Mouse (Mus musculus): Measurements from ENCODE around the gene Eif2b2. TPM values are rescaled to one million over a fixed set of nuclear protein-coding genes. Genes with fewer than 3 reads are reported as not detected.

Gene Eif2b2
- polyA plus RNA-seq, 1 experiment = 103 TPM

DNA sequence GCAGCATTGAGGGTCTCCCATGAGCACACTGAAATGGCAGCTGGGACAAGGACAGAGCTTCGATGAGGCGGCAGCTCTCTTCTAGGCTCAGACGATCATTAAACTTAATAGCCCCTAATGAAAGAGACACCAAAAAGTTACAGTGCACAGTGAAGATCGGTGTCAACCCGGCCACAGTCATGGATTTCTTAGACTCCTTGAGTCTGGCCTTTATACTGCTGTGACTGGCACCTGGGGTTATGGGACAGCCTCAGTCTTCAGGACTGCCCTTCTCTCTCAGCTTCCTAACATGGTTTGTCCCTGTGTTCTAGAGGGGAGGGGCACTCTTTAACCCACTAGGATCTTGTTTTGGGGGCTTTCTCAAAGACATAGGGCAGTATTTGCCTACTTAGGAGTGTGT is 18.3 kb downstream of the Eif2b2 start:
- TF ChIP-seq POLR2A (IDR thresholded peaks at IDR 0.05; ENCODE audit: low read depth, low read length) (no peak), CTCF (IDR thresholded peaks at IDR 0.05; ENCODE audit: extremely low read depth, insufficient read length, insufficient replicate concordance, low read depth, low read length) (no peak)
- WGBS = 89% methylated on average over 5 of the region's 5 CpGs
- Histone ChIP-seq H3K27me3 (ENCODE audit: control insufficient read depth, insufficient read depth, low read length) (no peaks in the 10 kb centered on the region), H3K36me3 (ENCODE audit: control insufficient read depth, insufficient read depth, low read length) (peaks cover 8% of the 10 kb centered on the region), H3K27ac (ENCODE audit: insufficient read depth, low read depth, low read length) (no peak overlapping the region), H3K4me3 (ENCODE audit: low read depth, low read length) (no peak overlapping the region), H3K4me1 (ENCODE audit: control insufficient read depth, insufficient read depth, insufficient read length, low read length) (no peaks in the 10 kb centered on the region)

DNA sequence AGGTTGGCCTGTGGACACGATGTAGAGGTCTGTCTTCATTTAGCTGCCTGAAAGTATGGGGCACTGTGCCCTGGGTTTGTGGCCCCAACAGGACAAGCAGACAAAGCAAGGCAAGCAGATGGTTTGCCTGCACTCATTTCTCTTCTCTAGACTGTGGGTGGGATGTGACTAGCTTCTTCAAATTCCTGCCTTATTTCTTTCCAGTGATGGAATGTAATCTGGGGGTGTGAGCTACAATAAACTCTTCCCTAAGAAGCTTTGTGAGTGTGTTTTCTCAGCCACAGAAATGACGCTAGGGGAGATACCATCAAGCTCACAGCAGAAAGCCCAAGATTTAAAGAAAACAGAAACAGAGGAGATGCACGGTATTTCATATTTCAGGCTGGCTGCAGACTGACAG is 32.8 kb downstream of the Eif2b2 start:
- Histone ChIP-seq H3K4me1 (ENCODE audit: control insufficient read depth, insufficient read depth, insufficient read length, low read length) (no peaks in the 10 kb centered on the region), H3K27ac (ENCODE audit: insufficient read depth, low read depth, low read length) (no peak overlapping the region), H3K4me3 (ENCODE audit: low read depth, low read length) (no peak overlapping the region), H3K27me3 (ENCODE audit: control insufficient read depth, insufficient read depth, low read length) (no peaks in the 10 kb centered on the region), H3K36me3 (ENCODE audit: control insufficient read depth, insufficient read depth, low read length) (no peaks in the 10 kb centered on the region)
- 91% methylated on average over 3 of the region's 3 CpGs for WGBS
- no peak for TF ChIP-seq CTCF (IDR thresholded peaks at IDR 0.05; ENCODE audit: extremely low read depth, insufficient read length, insufficient replicate concordance, low read depth, low read length)
- TF ChIP-seq POLR2A (IDR thresholded peaks at IDR 0.05; ENCODE audit: low read depth, low read length) = no peak

DNA sequence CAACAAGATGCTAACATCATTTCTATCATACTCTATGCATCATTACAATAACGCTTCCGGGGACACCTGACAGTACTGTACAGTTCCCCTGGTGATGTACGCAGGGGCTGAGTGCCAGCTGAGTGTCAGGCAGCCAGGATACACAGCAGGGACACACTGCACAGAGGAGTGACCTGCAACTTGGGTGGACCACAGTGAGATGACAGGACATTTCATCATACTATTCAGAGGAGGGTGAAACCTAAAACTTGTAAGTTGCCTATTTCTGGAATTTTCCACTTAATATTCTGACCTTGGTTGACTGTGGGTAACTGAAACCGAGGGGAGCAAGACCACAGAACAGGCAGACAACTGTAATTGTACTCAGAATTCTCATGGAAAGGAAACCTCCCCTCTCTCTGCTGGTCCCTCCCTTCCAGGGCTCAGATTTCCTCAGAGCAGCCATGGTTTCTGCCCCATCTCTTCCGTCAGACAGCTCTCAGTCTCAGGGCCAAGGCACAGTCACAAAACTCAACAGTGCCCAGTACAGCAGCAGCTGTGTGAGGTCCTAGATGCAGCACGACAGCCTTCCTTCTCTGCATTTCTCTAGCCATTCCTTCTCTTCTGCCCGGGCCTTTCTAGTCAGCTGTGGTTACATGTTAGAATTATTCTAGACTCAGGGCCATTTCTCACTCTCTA is 36.9 kb downstream of the Eif2b2 start:
- no peaks in the 10 kb centered on the region for H3K4me1 ChIP-seq (ENCODE audit: control insufficient read depth, insufficient read depth, insufficient read length, low read length)
- TF ChIP-seq CTCF (IDR thresholded peaks at IDR 0.05; ENCODE audit: extremely low read depth, insufficient read length, insufficient replicate concordance, low read depth, low read length) = no peak
- H3K4me3 ChIP-seq (ENCODE audit: low read depth, low read length) = no peak overlapping the region
- WGBS = 77% methylated on average over 7 of the region's 7 CpGs
- H3K27me3 ChIP-seq (ENCODE audit: control insufficient read depth, insufficient read depth, low read length) = no peaks in the 10 kb centered on the region
- peaks cover 1% of the 10 kb centered on the region; the same call in 1 of the 2 replicates for H3K36me3 ChIP-seq (ENCODE audit: control insufficient read depth, insufficient read depth, low read length)
- H3K27ac ChIP-seq (ENCODE audit: insufficient read depth, low read depth, low read length) = no peak overlapping the region

DNA sequence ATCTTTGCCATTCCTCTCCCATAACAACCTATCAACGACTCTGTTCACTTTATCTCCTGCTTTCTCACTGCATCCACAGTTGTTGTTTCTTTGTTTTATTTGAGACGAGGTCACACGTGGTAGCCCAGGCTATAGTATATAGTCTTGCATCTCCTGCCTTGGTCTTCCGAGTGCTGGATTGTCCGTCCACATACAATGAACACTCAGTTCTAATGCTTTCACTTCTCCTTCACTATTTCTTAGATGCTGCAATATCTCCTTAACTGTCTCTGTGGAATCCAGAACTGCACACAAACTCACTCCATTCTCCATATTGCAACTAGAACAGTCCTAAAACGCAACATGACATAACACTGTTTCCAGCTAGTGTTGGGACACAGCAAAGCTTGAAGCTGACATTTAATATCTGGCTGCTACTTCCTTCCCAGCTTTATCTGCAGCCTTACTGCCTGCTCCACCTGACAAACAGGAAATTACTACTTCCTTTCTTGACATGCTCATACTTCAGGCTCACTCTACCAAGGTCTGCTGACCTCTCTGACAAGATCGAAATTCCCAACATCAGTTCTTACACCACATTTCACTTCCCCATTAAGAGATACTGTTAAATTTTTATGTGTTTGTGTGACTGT is 37.8 kb downstream of the Eif2b2 start:
- 72% methylated on average over 7 of the region's 7 CpGs for WGBS

DNA sequence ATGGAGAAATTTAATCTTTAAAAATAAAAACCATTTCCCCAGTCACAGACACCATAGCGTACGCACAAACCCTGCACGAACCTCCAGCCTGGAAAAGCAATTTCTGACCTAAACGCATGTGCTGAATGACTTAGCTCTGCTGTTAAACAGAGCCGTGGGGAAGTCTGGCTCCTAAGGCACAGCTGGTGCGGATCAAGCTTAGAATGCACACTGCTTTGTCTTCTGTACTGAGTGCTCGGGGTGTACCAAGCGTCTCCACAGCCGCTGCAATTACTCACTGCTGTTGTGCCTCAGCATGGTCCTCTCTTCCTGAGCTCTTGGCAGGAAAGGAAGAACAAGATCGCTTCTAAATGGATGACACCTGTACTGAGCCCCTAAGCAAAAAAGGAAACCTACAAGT is 43.2 kb downstream of the Eif2b2 start:
- H3K36me3 ChIP-seq (ENCODE audit: control insufficient read depth, insufficient read depth, low read length) = peaks cover 1% of the 10 kb centered on the region; the same call in 1 of the 2 replicates
- no peak overlapping the region for H3K27ac ChIP-seq (ENCODE audit: insufficient read depth, low read depth, low read length)
- TF ChIP-seq CTCF (IDR thresholded peaks at IDR 0.05; ENCODE audit: extremely low read depth, insufficient read length, insufficient replicate concordance, low read depth, low read length) = no peak
- TF ChIP-seq POLR2A (IDR thresholded peaks at IDR 0.05; ENCODE audit: low read depth, low read length) = no peak

More for the DNA sequence above, 37.8 kb downstream of the Eif2b2 start:
- H3K4me1 ChIP-seq (ENCODE audit: control insufficient read depth, insufficient read depth, insufficient read length, low read length) = no peaks in the 10 kb centered on the region
- peaks cover 1% of the 10 kb centered on the region; the same call in 1 of the 2 replicates for H3K36me3 ChIP-seq (ENCODE audit: control insufficient read depth, insufficient read depth, low read length)
- H3K4me3 ChIP-seq (ENCODE audit: low read depth, low read length) = no peak overlapping the region
- no peaks in the 10 kb centered on the region for H3K27me3 ChIP-seq (ENCODE audit: control insufficient read depth, insufficient read depth, low read length)
- 0 out of 2 replicates have a peak overlapping the region, but pooled peaks have one; percentile 13 for H3K27ac ChIP-seq (ENCODE audit: insufficient read depth, low read depth, low read length)
- TF ChIP-seq CTCF (IDR thresholded peaks at IDR 0.05; ENCODE audit: extremely low read depth, insufficient read length, insufficient replicate concordance, low read depth, low read length) = no peak
- TF ChIP-seq POLR2A (IDR thresholded peaks at IDR 0.05; ENCODE audit: low read depth, low read length) = no peak

DNA sequence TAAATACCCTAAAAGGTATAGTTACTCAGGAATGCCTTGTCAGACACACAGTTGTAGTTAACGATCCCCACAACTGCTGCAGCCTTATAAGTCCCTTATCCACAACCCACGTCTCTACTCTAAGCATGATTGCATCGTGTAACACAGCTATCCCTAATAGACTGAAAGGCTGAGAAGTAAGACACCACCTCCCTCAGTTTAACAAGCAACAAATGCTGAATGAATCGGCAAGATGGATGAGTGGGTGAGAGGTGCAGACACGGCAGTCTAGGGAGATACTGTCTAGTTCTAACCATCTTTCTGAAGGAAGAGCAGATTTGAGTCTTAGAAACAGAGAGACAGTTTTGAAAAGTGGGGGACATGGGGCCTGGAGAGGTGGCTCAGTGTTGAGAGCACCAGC is 43.9 kb downstream of the Eif2b2 start:
- no peaks in the 10 kb centered on the region for H3K27me3 ChIP-seq (ENCODE audit: control insufficient read depth, insufficient read depth, low read length)
- TF ChIP-seq POLR2A (IDR thresholded peaks at IDR 0.05; ENCODE audit: low read depth, low read length) (no peak), CTCF (IDR thresholded peaks at IDR 0.05; ENCODE audit: extremely low read depth, insufficient read length, insufficient replicate concordance, low read depth, low read length) (no peak)
- no peaks in the 10 kb centered on the region for H3K4me1 ChIP-seq (ENCODE audit: control insufficient read depth, insufficient read depth, insufficient read length, low read length)
- no peak overlapping the region for H3K4me3 ChIP-seq (ENCODE audit: low read depth, low read length)
- peaks cover 1% of the 10 kb centered on the region; the same call in 1 of the 2 replicates for H3K36me3 ChIP-seq (ENCODE audit: control insufficient read depth, insufficient read depth, low read length)
- H3K27ac ChIP-seq (ENCODE audit: insufficient read depth, low read depth, low read length) = no peak overlapping the region
- WGBS = 81% methylated on average over 5 of the region's 5 CpGs

More for the DNA sequence above, 43.2 kb downstream of the Eif2b2 start:
- Histone ChIP-seq H3K27me3 (ENCODE audit: control insufficient read depth, insufficient read depth, low read length) (no peaks in the 10 kb centered on the region), H3K4me1 (ENCODE audit: control insufficient read depth, insufficient read depth, insufficient read length, low read length) (no peaks in the 10 kb centered on the region), H3K4me3 (ENCODE audit: low read depth, low read length) (no peak overlapping the region)
- WGBS = 83% methylated on average over 10 of the region's 10 CpGs

DNA sequence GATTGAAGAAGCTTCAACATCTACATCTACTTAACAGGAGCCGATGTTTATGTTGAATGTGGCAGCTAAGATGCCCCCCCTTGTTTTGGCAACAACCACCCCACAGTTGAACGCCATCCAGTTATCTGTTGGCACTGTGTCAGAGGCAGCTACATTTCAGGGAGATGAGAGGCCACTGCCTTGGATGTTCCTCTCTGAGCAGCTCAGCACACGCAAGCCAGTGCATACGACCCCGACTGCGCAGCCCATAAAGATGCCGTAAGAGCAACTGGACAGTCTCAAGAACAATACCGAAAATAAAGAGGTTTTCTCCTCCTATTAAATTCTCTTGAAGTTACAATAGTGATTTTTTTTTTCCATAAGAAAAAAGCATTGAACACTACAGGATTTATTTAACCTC is 45.2 kb downstream of the Eif2b2 start:
- Histone ChIP-seq H3K27ac (ENCODE audit: insufficient read depth, low read depth, low read length) (no peak overlapping the region), H3K27me3 (ENCODE audit: control insufficient read depth, insufficient read depth, low read length) (no peaks in the 10 kb centered on the region), H3K4me1 (ENCODE audit: control insufficient read depth, insufficient read depth, insufficient read length, low read length) (no peaks in the 10 kb centered on the region), H3K4me3 (ENCODE audit: low read depth, low read length) (no peak overlapping the region), H3K36me3 (ENCODE audit: control insufficient read depth, insufficient read depth, low read length) (no peaks in the 10 kb centered on the region)
- TF ChIP-seq POLR2A (IDR thresholded peaks at IDR 0.05; ENCODE audit: low read depth, low read length) (no peak), CTCF (IDR thresholded peaks at IDR 0.05; ENCODE audit: extremely low read depth, insufficient read length, insufficient replicate concordance, low read depth, low read length) (no peak)
- 85% methylated on average over 8 of the region's 8 CpGs for WGBS
